In genomic region chr9:60373161-60373737, GRCm38 (mm10) we compare ENCODE assay signal across 14 mouse cellular contexts.
DNase-seq lines count a peak whose midpoint lies in the region; ATAC-seq lines count a peak whose summit lies in the region.
"Had no signal": no experiment of that assay in that cellular context is flagged by ENCODE, and none has a peak within 500 bp of the region (broad histone marks: within the 10 kb centered on the region; RNA-seq: fewer than 3 reads in every experiment).

No protein-coding gene starts in this region.

- no peak overlapping the region for H3K9ac ChIP-seq in forebrain, embryonic 16.5 days (replicated peaks; ENCODE audit: low read depth, low read length)
- H3K9ac ChIP-seq in forebrain, embryonic 13.5 days: no peak overlapping the region
- no peak overlapping the region for H3K9ac ChIP-seq in stomach, embryonic 15.5 days
- H3K9ac ChIP-seq: embryonic facial prominence, embryonic 15.5 days; liver, embryonic 12.5 days had no signal

- DNase-seq in layer of hippocampus, adult 18-20 months (ENCODE audit: low spot score in 2 of 2): peak; percentile 46 to 51
- DNase-seq in layer of hippocampus, postnatal 25 days (ENCODE audit: extremely low spot score in 1 of 2, low spot score in 1 of 2): no peak
- DNase-seq in right cerebral cortex, adult 18-20 months: peak; percentile 25
- no peak for DNase-seq in right cerebral cortex, postnatal 14 days
- DNase-seq in urinary bladder, postnatal 4 days (ENCODE audit: low spot score in 2 of 2): no peak
- DNase-seq: adrenal gland, adult 8-10 months; heart, adult 11 months; thymus, postnatal 4 days had no signal

- no peaks in the 10 kb centered on the region for H3K36me3 ChIP-seq in forebrain, embryonic 16.5 days (ENCODE audit: control insufficient read depth, insufficient read depth)
- H3K36me3 ChIP-seq in forebrain, embryonic 13.5 days (ENCODE audit: poor library complexity, severe bottlenecking): no peaks in the 10 kb centered on the region
- no peaks in the 10 kb centered on the region for H3K36me3 ChIP-seq in stomach, embryonic 15.5 days
- H3K36me3 ChIP-seq: embryonic facial prominence, embryonic 15.5 days; liver, embryonic 12.5 days had no signal

- H3K4me3 ChIP-seq in forebrain, embryonic 16.5 days (replicated peaks; ENCODE audit: low read length): no peak overlapping the region
- H3K4me3 ChIP-seq in forebrain, embryonic 13.5 days: no peak overlapping the region
- no peak overlapping the region for H3K4me3 ChIP-seq in stomach, embryonic 15.5 days (replicated peaks)
- H3K4me3 ChIP-seq: embryonic facial prominence, embryonic 15.5 days; liver, embryonic 12.5 days had no signal

- H3K27ac ChIP-seq in forebrain, embryonic 16.5 days (ENCODE audit: low read length): no peak overlapping the region
- no peak overlapping the region; the same call in 1 of the 2 replicates for H3K27ac ChIP-seq in forebrain, embryonic 13.5 days
- peak overlapping the region; percentile 11; the same call in 1 of the 2 replicates for H3K27ac ChIP-seq in stomach, embryonic 15.5 days
- H3K27ac ChIP-seq: embryonic facial prominence, embryonic 15.5 days; liver, embryonic 12.5 days had no signal

- ATAC-seq in forebrain, embryonic 16.5 days: peak; percentile 31; the same call in 1 of the 2 replicates
- ATAC-seq in forebrain, embryonic 13.5 days: no peak
- no peak for ATAC-seq in stomach, embryonic 15.5 days (ENCODE audit: insufficient read depth, low FRiP score, low read depth)
- ATAC-seq: hindbrain, embryonic 16.5 days; liver, embryonic 12.5 days had no signal

- H3K4me1 ChIP-seq in forebrain, embryonic 16.5 days (replicated peaks; ENCODE audit: control insufficient read depth, insufficient read depth, low read length): no peaks in the 10 kb centered on the region
- peaks cover 3% of the 10 kb centered on the region; the same call in 1 of the 2 replicates for H3K4me1 ChIP-seq in forebrain, embryonic 13.5 days
- peaks cover 14% of the 10 kb centered on the region; the same call in 1 of the 2 replicates for H3K4me1 ChIP-seq in stomach, embryonic 15.5 days

- 43% methylated on average over 4 of the region's 4 CpGs for WGBS in forebrain, embryonic 16.5 days
- WGBS in forebrain, embryonic 13.5 days: 62% methylated on average over 4 of the region's 4 CpGs
- 38% methylated on average over 4 of the region's 4 CpGs for WGBS in stomach, embryonic 15.5 days

- H3K9me3 ChIP-seq in forebrain, embryonic 16.5 days (ENCODE audit: control insufficient read depth, low read length): no peaks in the 10 kb centered on the region
- H3K9me3 ChIP-seq in forebrain, embryonic 13.5 days (replicated peaks): no peaks in the 10 kb centered on the region
- no peaks in the 10 kb centered on the region for H3K9me3 ChIP-seq in stomach, embryonic 15.5 days
- H3K9me3 ChIP-seq: embryonic facial prominence, embryonic 15.5 days; liver, embryonic 12.5 days had no signal

- no peaks in the 10 kb centered on the region for H3K27me3 ChIP-seq in forebrain, embryonic 16.5 days (replicated peaks; ENCODE audit: control insufficient read depth, insufficient read depth, low read length)
- H3K27me3 ChIP-seq in forebrain, embryonic 13.5 days: no peaks in the 10 kb centered on the region
- H3K27me3 ChIP-seq in stomach, embryonic 15.5 days (replicated peaks): no peaks in the 10 kb centered on the region
- H3K27me3 ChIP-seq: embryonic facial prominence, embryonic 15.5 days; liver, embryonic 12.5 days had no signal

- no peak overlapping the region for H3K4me2 ChIP-seq in forebrain, embryonic 16.5 days (ENCODE audit: low read length)
- H3K4me2 ChIP-seq in forebrain, embryonic 13.5 days: no peak overlapping the region
- no peak overlapping the region for H3K4me2 ChIP-seq in stomach, embryonic 15.5 days
- H3K4me2 ChIP-seq: embryonic facial prominence, embryonic 15.5 days; liver, embryonic 12.5 days had no signal

Comparison
In these comparisons a context has a peak if more than half of its experiments do, and no peak if none do; other contexts are left out.
1. DNase-seq: peak in layer of hippocampus, adult 18-20 months (2 of 2) and right cerebral cortex, adult 18-20 months (single experiment); none in layer of hippocampus, postnatal 25 days (0 of 2), right cerebral cortex, postnatal 14 days (single experiment) and urinary bladder, postnatal 4 days (0 of 2).